Comparison of ENCODE assay signal across 8 mouse cellular contexts in the genomic region with DNA sequence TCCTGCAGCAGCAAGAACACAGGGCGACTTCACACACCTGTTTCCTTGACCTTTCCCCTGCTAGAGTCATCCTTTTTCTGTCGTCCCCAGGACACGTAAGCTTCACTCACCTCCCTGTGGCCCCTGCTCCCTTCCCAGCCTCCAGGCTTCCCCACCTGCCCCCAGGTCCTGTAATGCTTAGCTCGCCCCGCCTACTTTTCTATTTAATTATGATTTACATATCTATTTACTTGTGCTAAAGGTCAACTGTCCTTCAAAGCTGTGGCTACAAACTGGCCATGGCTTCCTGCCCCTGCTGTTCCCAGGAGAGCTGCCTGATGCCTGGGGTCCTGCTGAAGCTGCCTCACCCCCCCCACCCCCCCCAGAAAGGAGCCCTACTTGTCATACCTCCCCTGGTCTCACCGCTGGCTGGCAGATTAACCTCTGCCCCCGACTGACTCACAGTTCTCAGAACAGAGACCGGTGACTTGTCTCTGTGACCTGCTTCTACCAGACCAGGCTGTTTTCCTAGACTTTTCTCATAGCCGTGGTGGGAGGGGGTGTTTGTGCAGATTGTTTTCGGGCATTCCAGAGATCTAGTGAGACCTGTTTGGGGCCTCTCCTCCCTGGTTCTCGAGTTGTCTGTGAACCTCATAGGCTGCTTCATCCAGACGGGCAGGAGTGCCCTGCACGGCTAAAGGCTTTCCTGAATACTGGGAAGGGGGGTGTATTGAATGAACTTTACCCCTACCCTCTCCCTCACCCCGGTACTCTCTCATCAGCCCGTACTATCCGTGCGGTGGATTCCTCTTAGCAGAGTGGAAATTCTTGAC. TPM values are rescaled to one million over a fixed set of nuclear protein-coding genes. Genes with fewer than 3 reads are reported as not detected.
A peak's percentile ranks its signal among the peaks of the same experiment; 100 is the strongest.
DNase-seq lines count a peak whose midpoint lies in the region; ATAC-seq and TF ChIP-seq lines count a peak whose summit lies in the region.

No protein-coding gene starts in this region.

- peak overlapping the region; percentile 44; the same call in 1 of the 2 replicates for H3K9ac ChIP-seq in ES-Bruce4 (ENCODE audit: low read depth, poor library complexity, severe bottlenecking)
- H3K9ac ChIP-seq in liver, embryonic 16.5 days (ENCODE audit: low read depth, low read length) = peak overlapping the region; percentile 9; the same call in 1 of the 2 replicates

- no peak overlapping the region for H3K4me3 ChIP-seq in ES-Bruce4 (ENCODE audit: low read depth, low read length)
- H3K4me3 ChIP-seq in liver, embryonic 16.5 days (ENCODE audit: low read depth, low read length) = no peak overlapping the region

- 44% methylated on average over 17 of the region's 17 CpGs for WGBS in liver, embryonic 16.5 days (ENCODE audit: insufficient replicate concordance)

- peak; percentile 84 for ATAC-seq in liver, embryonic 16.5 days (ENCODE audit: low read depth)

- TF ChIP-seq EP300 in ES-Bruce4 (IDR thresholded peaks at IDR 0.05; ENCODE audit: insufficient read depth, low read depth, low read length) = no peak

- H3K9me3 ChIP-seq in ES-Bruce4 (replicated peaks; ENCODE audit: control insufficient read depth, insufficient read depth, low read length, poor library complexity, severe bottlenecking) = no peaks in the 10 kb centered on the region
- H3K9me3 ChIP-seq in liver, embryonic 16.5 days (replicated peaks; ENCODE audit: control insufficient read depth, low read length) = no peaks in the 10 kb centered on the region

- no peak overlapping the region for H3K27ac ChIP-seq in ES-Bruce4 (ENCODE audit: insufficient read depth, low read length)
- H3K27ac ChIP-seq in liver, embryonic 16.5 days (ENCODE audit: low read length) = peak overlapping the region; percentile 83

- no peak for TF ChIP-seq POLR2A in ES-Bruce4 (IDR thresholded peaks at IDR 0.05; ENCODE audit: insufficient read depth, low read length)

- peak; percentile 24 for DNase-seq in adrenal gland, postnatal 14 days
- DNase-seq in kidney, adult 18-20 months = peak; percentile 68
- DNase-seq in thymus, postnatal 10 days (ENCODE audit: low spot score in 2 of 2) = no peak
- DNase-seq in cerebellum, postnatal 36 days = no peak
- DNase-seq in spleen, adult 12 weeks (ENCODE audit: low spot score) = no peak
- no peak for DNase-seq in right cerebral cortex, postnatal 25 days

- TF ChIP-seq CTCF in ES-Bruce4 (IDR thresholded peaks at IDR 0.05; ENCODE audit: low read depth, low read length) = no peak

- no peaks in the 10 kb centered on the region for H3K36me3 ChIP-seq in ES-Bruce4 (ENCODE audit: control insufficient read depth, insufficient read depth, low read length, poor library complexity, severe bottlenecking)
- H3K36me3 ChIP-seq in liver, embryonic 16.5 days (ENCODE audit: control insufficient read depth, insufficient read depth) = no peaks in the 10 kb centered on the region

- peaks cover 6% of the 10 kb centered on the region for H3K4me1 ChIP-seq in ES-Bruce4 (ENCODE audit: control insufficient read depth, insufficient read depth, low read length)
- no peaks in the 10 kb centered on the region for H3K4me1 ChIP-seq in liver, embryonic 16.5 days (ENCODE audit: control insufficient read depth, low read depth, low read length)

- H3K27me3 ChIP-seq in ES-Bruce4 (ENCODE audit: control insufficient read depth, insufficient read depth, low read length, poor library complexity, severe bottlenecking) = no peaks in the 10 kb centered on the region
- H3K27me3 ChIP-seq in liver, embryonic 16.5 days (ENCODE audit: control insufficient read depth, insufficient read depth, low read depth, low read length) = no peaks in the 10 kb centered on the region

- peak overlapping the region; percentile 31 for H3K4me2 ChIP-seq in liver, embryonic 16.5 days (ENCODE audit: low read depth, low read length)

RNA-seq across cellular contexts. Expression of a gene that starts 51.9 kb away (rescaled TPM):
- polyA plus RNA-seq in ES-Bruce4 (2011; ENCODE audit: insufficient read depth, insufficient read length, low read depth, missing spikeins) = 26.9 and 28.1 TPM in 2 replicates
- 6.5 and 6.6 TPM in 2 replicates for total RNA-seq in adrenal gland, postnatal 14 days (2021)
- polyA plus RNA-seq in liver, embryonic 16.5 days (2015; fragmentation: Nextera tagmentation; extraction: Ambion mirVana) = 0.58 and 0.78 TPM in 2 replicates

Comparison
In these comparisons a context has a peak if more than half of its experiments do, and no peak if none do; other contexts are left out.
1. DNase-seq: peak in adrenal gland, postnatal 14 days (single experiment) and kidney, adult 18-20 months (single experiment); none in thymus, postnatal 10 days (0 of 2), cerebellum, postnatal 36 days (0 of 2), spleen, adult 12 weeks (single experiment) and right cerebral cortex, postnatal 25 days (single experiment).
2. RNA of a gene that starts 51.9 kb away (polyA plus RNA-seq): 26.9 to 28.1 TPM in ES-Bruce4; 0.58 to 0.78 TPM in liver, embryonic 16.5 days; every median in the first group is over 10 times any median in the second.